Mouse (Mus musculus) neural tube, postnatal 0 days (tissue): ENCODE data around the gene Gm36210. TPM values are rescaled to one million over a fixed set of nuclear protein-coding genes. Genes with fewer than 3 reads are reported as not detected.

ENCODE experiments used
- polyA plus RNA-seq: library from polyadenylated mRNA; unstranded; fragments of >200 nt; fragmentation: Nextera tagmentation; extraction: Ambion mirVana; gene quantifications from 2 replicates; pipeline ENCODE4 v1.2.1, GENCODE M21; 2015

The Gm36210 gene
- polyA plus RNA-seq: 0.42 TPM in 1 of 2 replicates, not detected in the other

DNA sequence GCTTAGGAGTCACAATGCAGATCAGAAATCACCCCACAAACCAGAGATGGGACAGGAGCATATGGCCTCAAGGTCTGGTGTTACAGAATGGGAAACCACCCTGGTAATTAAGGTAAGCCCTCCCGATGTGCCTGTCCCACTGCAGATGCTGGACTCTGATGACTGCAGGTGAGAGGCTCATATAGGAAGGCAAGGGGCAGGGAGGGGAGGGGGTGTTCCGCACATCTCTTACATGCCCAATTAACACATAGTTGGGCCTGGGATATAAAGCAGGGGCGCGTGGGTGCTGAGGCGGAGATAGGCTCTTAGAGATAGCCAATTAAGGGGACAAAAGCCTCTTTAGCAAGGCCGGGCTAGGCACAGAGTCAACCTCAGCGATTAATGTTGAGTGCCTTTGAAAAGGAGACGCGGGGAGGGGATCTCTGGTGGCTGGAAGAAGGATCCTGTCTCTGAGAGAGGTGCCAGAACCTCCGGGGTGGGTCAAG, at the start of gene Gm36210:
TSS of gene Gm36210 (minus strand) at position 51 of the 485 bp plus-strand sequence.

DNA sequence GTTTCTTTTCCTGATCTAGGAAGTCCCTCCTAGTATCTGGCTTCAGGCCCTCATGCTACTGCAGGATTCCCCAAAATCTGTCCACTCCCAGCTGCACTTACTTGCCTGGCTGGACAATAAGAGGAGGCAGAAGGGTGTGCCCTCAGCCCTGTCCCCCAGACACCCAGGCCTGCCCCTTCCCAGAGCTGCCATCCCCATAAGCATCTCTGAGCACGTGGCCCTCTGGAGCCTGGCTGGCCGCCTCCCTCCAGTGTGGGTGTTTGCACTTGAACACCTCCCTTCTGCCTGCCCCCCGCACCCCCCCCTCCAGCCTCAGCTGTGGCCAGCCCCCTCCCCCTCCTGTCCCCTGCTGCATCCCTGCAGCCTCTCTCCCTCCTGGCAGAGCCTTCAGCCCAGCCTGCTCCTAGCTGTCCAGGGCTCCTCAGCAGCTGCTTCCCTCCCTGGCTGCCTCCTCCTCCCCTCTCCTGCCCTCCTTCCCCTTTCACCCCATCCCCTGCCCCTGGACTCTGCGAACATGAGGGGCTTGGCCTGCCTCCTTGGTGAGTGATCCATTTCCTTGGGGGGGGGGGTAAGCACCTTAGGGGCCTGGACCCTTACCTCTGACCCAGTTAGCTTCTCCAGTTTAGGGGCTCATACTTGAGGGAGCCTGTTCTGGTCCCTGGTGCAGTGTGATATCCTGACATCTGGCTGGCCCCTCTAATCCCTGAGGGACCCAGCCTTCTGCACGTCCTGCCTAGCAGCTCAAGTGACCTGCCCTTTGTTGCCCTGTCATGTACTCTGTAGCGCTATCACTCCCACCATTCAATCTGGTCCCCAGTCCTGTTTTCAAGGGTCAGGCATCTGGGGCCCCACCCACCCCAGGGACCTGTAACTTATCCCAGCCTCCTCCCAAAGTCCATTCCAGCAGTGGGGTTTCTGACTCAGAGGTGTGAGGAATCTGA, 19.4 kb upstream of the Gm36210 start, which contains the start of gene Ssc5d:
TSS of gene Ssc5d (plus strand) at position 345 of the 941 bp plus-strand sequence.

DNA sequence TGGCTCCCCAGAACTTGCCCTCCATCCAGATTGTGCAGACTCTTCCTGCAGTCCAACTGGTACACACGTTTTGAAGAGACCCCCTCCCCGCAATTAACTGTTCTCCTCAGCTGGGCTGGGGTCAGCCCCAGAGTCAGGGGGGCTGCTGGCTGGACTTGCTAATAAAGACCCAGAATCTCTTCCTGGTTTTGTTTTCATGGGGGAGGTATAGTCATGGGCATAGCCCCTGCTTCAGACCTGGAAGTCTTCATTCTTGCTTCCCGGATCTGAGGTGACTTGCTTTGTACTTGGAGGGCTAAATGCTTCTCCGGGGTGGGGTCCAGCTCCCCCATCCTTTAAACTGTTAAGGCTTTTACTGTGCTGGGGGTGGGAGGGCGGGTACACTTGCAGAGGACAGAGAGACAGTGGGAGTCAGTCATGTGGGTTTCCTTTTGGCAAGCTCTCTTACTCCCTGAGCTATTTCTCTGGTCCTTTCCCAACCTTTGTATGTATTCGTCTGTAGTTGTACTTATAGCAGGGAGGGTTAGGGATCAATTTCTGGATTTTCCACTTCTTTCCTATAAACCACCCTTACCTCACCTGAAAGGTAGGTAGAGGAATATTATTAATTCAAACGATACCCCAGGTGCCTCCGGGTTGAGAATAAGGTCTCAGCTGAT, 15.6 kb upstream of the Gm36210 start, which contains the start of gene Nat14:
TSS of gene Nat14 (plus strand) at position 205 of the 659 bp plus-strand sequence.

DNA sequence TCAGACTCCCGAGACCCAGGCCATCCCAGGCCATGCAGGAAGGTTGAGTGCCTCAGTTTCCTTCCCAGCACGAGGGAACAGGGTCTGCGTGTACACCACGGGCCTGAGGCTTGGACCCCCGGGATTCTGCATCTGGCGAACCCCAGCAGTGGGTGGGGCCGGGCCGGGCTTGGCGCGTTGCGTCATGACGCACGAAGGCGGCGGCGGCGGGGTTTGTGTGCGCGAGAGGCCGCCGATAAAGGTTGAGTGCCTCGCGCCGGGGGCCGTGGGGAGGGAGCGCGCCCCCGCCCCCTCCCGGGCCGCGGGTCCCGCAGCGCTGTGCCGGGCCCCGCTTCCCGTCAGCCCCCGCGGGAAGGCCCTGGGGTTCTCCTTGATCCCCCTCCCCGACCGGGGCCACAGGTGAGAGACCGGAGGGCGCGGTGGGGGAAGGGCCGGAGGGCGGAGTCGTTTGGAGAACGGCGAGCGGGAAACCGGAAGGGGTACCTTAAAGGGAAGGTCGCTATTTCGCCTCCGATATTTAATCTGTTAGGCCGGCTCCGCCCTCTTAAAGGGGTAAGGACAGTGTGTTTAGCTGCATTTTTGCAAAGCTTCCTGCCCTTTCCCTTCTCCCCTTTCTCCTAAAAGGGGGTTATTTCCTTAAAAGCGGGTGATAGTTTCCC, 8.8 kb upstream of the Gm36210 start, which contains the start of gene Zfp628:
TSS of gene Zfp628 (plus strand) at position 211 of the 659 bp plus-strand sequence.

DNA sequence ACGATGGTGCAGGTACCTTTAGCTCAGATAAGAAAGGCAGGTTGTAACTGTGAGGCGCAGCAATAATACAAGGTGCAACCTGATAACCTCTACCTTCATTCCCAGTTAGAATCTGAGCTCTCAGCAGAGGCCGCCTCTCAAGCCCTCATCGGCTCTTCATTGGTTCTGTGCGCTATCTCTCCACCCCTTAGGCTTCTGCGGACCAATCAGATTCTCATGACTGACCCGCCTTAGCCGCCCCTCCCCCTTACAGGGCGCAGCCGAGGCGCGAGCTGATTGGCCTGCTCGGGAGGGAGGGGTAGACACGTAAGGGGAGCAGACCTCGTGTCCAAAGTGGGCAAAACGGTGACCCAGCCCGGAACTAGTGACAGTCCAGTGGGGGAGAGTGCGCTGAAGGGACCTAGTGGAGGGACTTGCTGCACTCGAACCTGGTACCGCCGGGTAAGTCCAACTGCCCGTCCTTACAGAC, 29.5 kb downstream of the Gm36210 start, which contains the start of gene Isoc2a:
TSS of gene Isoc2a (plus strand) at position 401 of the 469 bp plus-strand sequence.

DNA sequence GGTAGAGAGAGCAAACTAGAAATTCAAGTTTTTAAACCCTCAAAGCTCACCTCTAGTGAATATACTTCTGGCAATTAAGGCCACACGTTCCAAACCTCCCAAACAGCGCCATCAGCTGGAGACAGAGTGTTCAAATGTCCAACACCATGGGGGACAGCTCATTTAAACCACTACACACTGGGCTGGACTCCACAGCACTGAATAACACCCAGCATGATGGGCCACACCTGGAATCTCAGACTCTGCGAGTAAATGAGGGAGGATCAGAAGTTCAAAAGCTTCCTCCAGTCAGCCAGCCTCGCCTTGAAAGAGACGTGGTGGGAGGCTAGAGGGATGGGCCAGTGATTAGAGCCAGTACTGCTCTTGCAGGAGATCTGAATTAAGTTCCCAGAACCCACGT, 36.2 kb downstream of the Gm36210 start, which contains the start of gene Isoc2b:
TSS of gene Isoc2b (minus strand) at position 126 of the 400 bp plus-strand sequence.

Other genes with a start within 250 kb of the Gm36210 start
- 11.9 and 12.9 TPM in 2 replicates for gene Ppp6r1, start 247.5 kb downstream of the Gm36210 start, polyA plus RNA-seq
- 159 and 162 TPM in 2 replicates for gene Hspbp1, start 221.4 kb downstream of the Gm36210 start, polyA plus RNA-seq
- 9.4 and 9.6 TPM in 2 replicates for gene Brsk1, start 215.9 kb downstream of the Gm36210 start, polyA plus RNA-seq
- 0.13 TPM in 1 of 2 replicates, not detected in the other for gene Tmem150b, start 181.3 kb downstream of the Gm36210 start, polyA plus RNA-seq
- gene Kmt5c, start 166.4 kb downstream of the Gm36210 start, polyA plus RNA-seq: 27.9 and 32.2 TPM in 2 replicates
- 64.8 and 72.7 TPM in 2 replicates for gene Cox6b2, start 153.4 kb downstream of the Gm36210 start, polyA plus RNA-seq
- not detected in 2 replicates for gene Fam71e2, start 135.2 kb downstream of the Gm36210 start, polyA plus RNA-seq
- 1.3 and 1.4 TPM in 2 replicates for gene Il11, start 123.7 kb downstream of the Gm36210 start, polyA plus RNA-seq
- not detected in 2 replicates for gene Tmem190, start 123.6 kb downstream of the Gm36210 start, polyA plus RNA-seq
- gene Tmem238, start 116.9 kb downstream of the Gm36210 start, polyA plus RNA-seq: 15.1 and 19.9 TPM in 2 replicates
- gene Rpl28, start 113.6 kb downstream of the Gm36210 start, polyA plus RNA-seq: 306 and 332 TPM in 2 replicates
- 236 and 237 TPM in 2 replicates for gene Ube2s, start 93.9 kb downstream of the Gm36210 start, polyA plus RNA-seq
- 8.2 and 11.1 TPM in 2 replicates for gene Shisa7, start 61.8 kb downstream of the Gm36210 start, polyA plus RNA-seq
- gene Isoc2b, start 36.3 kb downstream of the Gm36210 start, polyA plus RNA-seq: 3.1 and 4.0 TPM in 2 replicates
- 0.85 and 0.86 TPM in 2 replicates for gene Isoc2a, start 29.4 kb downstream of the Gm36210 start, polyA plus RNA-seq
- 3.0 and 4.2 TPM in 2 replicates for gene Zfp628, start 8.7 kb upstream of the Gm36210 start, polyA plus RNA-seq
- gene Nat14, start 15.5 kb upstream of the Gm36210 start, polyA plus RNA-seq: 35.0 and 39.1 TPM in 2 replicates
- gene Ssc5d, start 19.3 kb upstream of the Gm36210 start, polyA plus RNA-seq: 0.88 and 1.3 TPM in 2 replicates
- gene Sbk2, start 57.9 kb upstream of the Gm36210 start, polyA plus RNA-seq: not detected in 2 replicates
- gene Sbk3, start 64.7 kb upstream of the Gm36210 start, polyA plus RNA-seq: 0.12 and 0.25 TPM in 2 replicates
- gene Zfp579, start 89.6 kb upstream of the Gm36210 start, polyA plus RNA-seq: 37.5 and 40.0 TPM in 2 replicates
- 5.8 and 6.8 TPM in 2 replicates for gene Zfp524, start 107.9 kb upstream of the Gm36210 start, polyA plus RNA-seq
- gene Fiz1, start 108.2 kb upstream of the Gm36210 start, polyA plus RNA-seq: 22.9 and 26.6 TPM in 2 replicates
- gene Gm44973, start 109.0 kb upstream of the Gm36210 start, polyA plus RNA-seq: 1.3 and 2.1 TPM in 2 replicates
- 5.1 and 5.6 TPM in 2 replicates for gene Zfp865, start 113.9 kb upstream of the Gm36210 start, polyA plus RNA-seq
- 72.3 and 78.9 TPM in 2 replicates for gene Ccdc106, start 114.0 kb upstream of the Gm36210 start, polyA plus RNA-seq
- not detected in 2 replicates for gene 4632433K11Rik, start 127.6 kb upstream of the Gm36210 start, polyA plus RNA-seq
- gene Zfp784, start 131.9 kb upstream of the Gm36210 start, polyA plus RNA-seq: 6.1 and 7.8 TPM in 2 replicates
- 128 and 133 TPM in 2 replicates for gene Zfp580, start 145.0 kb upstream of the Gm36210 start, polyA plus RNA-seq
- 72.7 and 76.9 TPM in 2 replicates for gene U2af2, start 155.6 kb upstream of the Gm36210 start, polyA plus RNA-seq
- gene Epn1, start 173.7 kb upstream of the Gm36210 start, polyA plus RNA-seq: 93.4 and 120 TPM in 2 replicates
- not detected in 2 replicates for gene Rfpl4, start 210.4 kb upstream of the Gm36210 start, polyA plus RNA-seq
- gene Rasl2-9, start 219.4 kb upstream of the Gm36210 start, polyA plus RNA-seq: 0.81 and 0.85 TPM in 2 replicates
- not detected in 2 replicates for gene Vmn1r55, start 243.2 kb upstream of the Gm36210 start, polyA plus RNA-seq